20 mouse cellular contexts compared by ENCODE assay signal in genomic region chr13:42233741-42234419, GRCm38 (mm10).
DNase-seq lines count a peak whose midpoint lies in the region; ATAC-seq and TF ChIP-seq lines count a peak whose summit lies in the region.
"Had no signal": no experiment of that assay in that cellular context is flagged by ENCODE, and none has a peak within 500 bp of the region (broad histone marks: within the 10 kb centered on the region; RNA-seq: fewer than 3 reads in every experiment).

No protein-coding gene starts in this region.

- H3K27ac ChIP-seq in kidney, adult 2 months (ENCODE audit: insufficient read depth, low read depth, low read length), result no peak overlapping the region
- no peak overlapping the region for H3K27ac ChIP-seq in intestine, embryonic 15.5 days
- H3K27ac ChIP-seq in midbrain, embryonic 16.5 days (ENCODE audit: low read length), result no peak overlapping the region
- H3K27ac ChIP-seq in hindbrain, postnatal 0 days, result no peak overlapping the region
- H3K27ac ChIP-seq: forebrain, embryonic 10.5 days; gastrocnemius, adult 2 months; heart, embryonic 10.5 days; heart, embryonic 15.5 days; hindbrain, embryonic 13.5 days had no signal

- no peaks in the 10 kb centered on the region for H3K4me1 ChIP-seq in kidney, adult 2 months (ENCODE audit: control insufficient read depth, insufficient read depth, low read length)
- H3K4me1 ChIP-seq in intestine, embryonic 15.5 days (replicated peaks), result no peaks in the 10 kb centered on the region
- no peaks in the 10 kb centered on the region for H3K4me1 ChIP-seq in midbrain, embryonic 16.5 days (ENCODE audit: control insufficient read depth, insufficient read depth, low read length)
- H3K4me1 ChIP-seq in hindbrain, postnatal 0 days (ENCODE audit: insufficient read depth, low read length), result no peaks in the 10 kb centered on the region
- H3K4me1 ChIP-seq: forebrain, embryonic 10.5 days; heart, embryonic 10.5 days; heart, embryonic 15.5 days; hindbrain, embryonic 13.5 days had no signal

- no peak for TF ChIP-seq CTCF in kidney, adult 2 months (conservative IDR thresholded peaks at IDR 0.05; ENCODE audit: insufficient read depth, insufficient read length, low read depth, low read length)
- no peak for TF ChIP-seq CTCF in hindbrain, postnatal 0 days (IDR thresholded peaks at IDR 0.05; ENCODE audit: low read depth)

- no peaks in the 10 kb centered on the region for H3K27me3 ChIP-seq in kidney, adult 2 months (replicated peaks; ENCODE audit: control insufficient read depth, insufficient read depth, low read length)
- no peaks in the 10 kb centered on the region for H3K27me3 ChIP-seq in intestine, embryonic 15.5 days (replicated peaks)
- H3K27me3 ChIP-seq in midbrain, embryonic 16.5 days (ENCODE audit: control insufficient read depth, insufficient read depth, low read depth, low read length), result no peaks in the 10 kb centered on the region
- H3K27me3 ChIP-seq in hindbrain, postnatal 0 days (ENCODE audit: insufficient read depth, low read length), result no peaks in the 10 kb centered on the region
- H3K27me3 ChIP-seq: heart, embryonic 15.5 days; hindbrain, embryonic 13.5 days had no signal

- H3K36me3 ChIP-seq in kidney, adult 2 months (ENCODE audit: control insufficient read depth, insufficient read depth, low read length), result no peaks in the 10 kb centered on the region
- H3K36me3 ChIP-seq in intestine, embryonic 15.5 days, result no peaks in the 10 kb centered on the region
- no peaks in the 10 kb centered on the region for H3K36me3 ChIP-seq in midbrain, embryonic 16.5 days (ENCODE audit: control insufficient read depth, insufficient read depth, low read length)
- no peaks in the 10 kb centered on the region for H3K36me3 ChIP-seq in hindbrain, postnatal 0 days (ENCODE audit: insufficient read depth, low read length)
- H3K36me3 ChIP-seq: forebrain, embryonic 10.5 days; heart, embryonic 10.5 days; heart, embryonic 15.5 days; hindbrain, embryonic 13.5 days had no signal

- no peak overlapping the region for H3K4me3 ChIP-seq in kidney, adult 2 months (ENCODE audit: insufficient read depth, low read depth, low read length)
- H3K4me3 ChIP-seq in intestine, embryonic 15.5 days (replicated peaks), result no peak overlapping the region
- no peak overlapping the region for H3K4me3 ChIP-seq in midbrain, embryonic 16.5 days (ENCODE audit: low read depth, low read length)
- H3K4me3 ChIP-seq in hindbrain, postnatal 0 days (ENCODE audit: low read length), result no peak overlapping the region
- H3K4me3 ChIP-seq: forebrain, embryonic 10.5 days; gastrocnemius, adult 2 months; heart, embryonic 10.5 days; heart, embryonic 15.5 days; hindbrain, embryonic 13.5 days had no signal

- H3K4me2 ChIP-seq in intestine, embryonic 15.5 days (replicated peaks), result no peak overlapping the region
- H3K4me2 ChIP-seq in midbrain, embryonic 16.5 days (ENCODE audit: low read length), result no peak overlapping the region
- H3K4me2 ChIP-seq in hindbrain, postnatal 0 days (ENCODE audit: low read depth, low read length), result no peak overlapping the region
- H3K4me2 ChIP-seq: heart, embryonic 15.5 days; hindbrain, embryonic 13.5 days had no signal

- WGBS in kidney, adult 2 months, result 57% methylated on average over 9 of the region's 9 CpGs
- WGBS in intestine, embryonic 15.5 days, result 60% methylated on average over 9 of the region's 9 CpGs
- WGBS in midbrain, embryonic 16.5 days, result 74% methylated on average over 9 of the region's 9 CpGs
- WGBS in hindbrain, postnatal 0 days, result 68% methylated on average over 9 of the region's 9 CpGs

- no peaks in the 10 kb centered on the region for H3K9me3 ChIP-seq in intestine, embryonic 15.5 days
- H3K9me3 ChIP-seq in midbrain, embryonic 16.5 days (replicated peaks; ENCODE audit: control insufficient read depth, low read length, poor library complexity, severe bottlenecking), result no peaks in the 10 kb centered on the region
- no peaks in the 10 kb centered on the region for H3K9me3 ChIP-seq in hindbrain, postnatal 0 days (ENCODE audit: low read length)
- H3K9me3 ChIP-seq: forebrain, embryonic 10.5 days; heart, embryonic 10.5 days; heart, embryonic 15.5 days; hindbrain, embryonic 13.5 days had no signal

- peak; percentile 4 for DNase-seq in kidney, adult 2 months
- no peak for DNase-seq in kidney, postnatal 4 days
- DNase-seq in urinary bladder, postnatal 14 days (ENCODE audit: low spot score), result peak; percentile 9
- no peak for DNase-seq in urinary bladder, postnatal 36 days (ENCODE audit: low spot score in 2 of 2)
- DNase-seq in hindbrain, postnatal 0 days (ENCODE audit: low spot score), result no peak
- DNase-seq: adrenal gland, postnatal 10 days; cerebellum, adult 11 months; cerebellum, adult 8-10 months; cerebellum, postnatal 25 days; gastrocnemius, adult 2 months; gastrocnemius, postnatal 25 days; heart, adult 18-20 months; heart, postnatal 14 days had no signal

- ATAC-seq in intestine, embryonic 15.5 days, result peak; percentile 61; the same call in 1 of the 2 replicates
- ATAC-seq in midbrain, embryonic 16.5 days, result no peak
- no peak for ATAC-seq in hindbrain, postnatal 0 days
- ATAC-seq: forebrain, embryonic 14.5 days had no signal

- no peak overlapping the region for H3K9ac ChIP-seq in intestine, embryonic 15.5 days
- no peak overlapping the region for H3K9ac ChIP-seq in midbrain, embryonic 16.5 days (ENCODE audit: low read depth, low read length)
- H3K9ac ChIP-seq in hindbrain, postnatal 0 days (replicated peaks; ENCODE audit: low read length), result no peak overlapping the region
- H3K9ac ChIP-seq: heart, embryonic 15.5 days; hindbrain, embryonic 13.5 days had no signal

- no peak for TF ChIP-seq POLR2A in kidney, adult 2 months (IDR thresholded peaks at IDR 0.05; ENCODE audit: low read depth, low read length)

Comparison
In these comparisons a context has a peak if more than half of its experiments do, and no peak if none do; other contexts are left out.
1. DNase-seq: peak in kidney, adult 2 months (single experiment) and urinary bladder, postnatal 14 days (single experiment); none in kidney, postnatal 4 days (0 of 2), urinary bladder, postnatal 36 days (0 of 2) and hindbrain, postnatal 0 days (single experiment).